Mouse (Mus musculus) midbrain, embryonic 16.5 days (tissue): ENCODE data around the gene Rpp25l. TPM values are rescaled to one million over a fixed set of nuclear protein-coding genes. Genes with fewer than 3 reads are reported as not detected.

Source experiments
- ATAC-seq: fragments of 200-750 bp; cut with Nextera tagmentation; 2 replicates; pipeline ENCODE4 v1.8.0; 2017; ENCODE audit warnings: moderate TSS enrichment
- H3K27ac ChIP-seq: fragments of 300-500 bp; sonication (generic); 2 replicates; pipeline ENCODE4 v1.5.1; 2014; ENCODE audit warnings: mild to moderate bottlenecking, low read length, mixed read lengths
- H3K27me3 ChIP-seq: fragments of 300-500 bp; sonication (generic); 2 replicates; pipeline ENCODE4 v1.6.1; 2014; ENCODE audit warnings: low read depth, low read length, mixed read lengths; ENCODE audit not compliant: control insufficient read depth, insufficient read depth
- H3K36me3 ChIP-seq: fragments of 300-500 bp; sonication (generic); 2 replicates; pipeline ENCODE4 v1.6.1; 2014; ENCODE audit warnings: mild to moderate bottlenecking, low read length, moderate library complexity, mixed read lengths; ENCODE audit not compliant: control insufficient read depth, insufficient read depth
- H3K4me1 ChIP-seq: fragments of 300-500 bp; sonication (generic); 2 replicates; pipeline ENCODE4 v1.6.1; 2014; ENCODE audit warnings: mild to moderate bottlenecking, low read length, mixed read lengths; ENCODE audit not compliant: control insufficient read depth, insufficient read depth
- H3K4me2 ChIP-seq: fragments of 300-500 bp; sonication (generic); 2 replicates; pipeline ENCODE4 v1.6.1; 2014; ENCODE audit warnings: mild to moderate bottlenecking, low read length, mixed read lengths
- H3K4me3 ChIP-seq: fragments of 300-500 bp; sonication (generic); 2 replicates; pipeline ENCODE4 v1.5.1; 2014; ENCODE audit warnings: low read depth, mild to moderate bottlenecking, low read length, moderate library complexity, mixed read lengths
- H3K9ac ChIP-seq: fragments of 300-500 bp; sonication (generic); 2 replicates; pipeline ENCODE4 v1.6.1; 2014; ENCODE audit warnings: low read depth, low read length, mixed read lengths
- H3K9me3 ChIP-seq: fragments of 300-500 bp; sonication (generic); replicated peaks from 2 replicates; pipeline ENCODE4 v1.6.1; 2014; ENCODE audit warnings: mild to moderate bottlenecking, low read length, mixed read lengths; ENCODE audit not compliant: control insufficient read depth, poor library complexity, severe bottlenecking
- WGBS: fragments of 180-500 bp; shearing (Covaris S2); extraction: QIAGEN DNeasy Blood & Tissue Kit; methylation state at CpG from one replicate; pipeline ENCODE4 v1.1.7; 2014; 5-methylcytosine and 5-hydroxymethylcytosine counted together
- polyA plus RNA-seq: library from polyadenylated mRNA; unstranded; fragments of >200 nt; fragmentation: Nextera tagmentation; extraction: Ambion mirVana; gene quantifications from 2 replicates; pipeline ENCODE4 v1.2.1, GENCODE M21; 2015

Gene Rpp25l
- polyA plus RNA-seq, 1 experiment from 2014 or later, result 52.4 TPM

DNA sequence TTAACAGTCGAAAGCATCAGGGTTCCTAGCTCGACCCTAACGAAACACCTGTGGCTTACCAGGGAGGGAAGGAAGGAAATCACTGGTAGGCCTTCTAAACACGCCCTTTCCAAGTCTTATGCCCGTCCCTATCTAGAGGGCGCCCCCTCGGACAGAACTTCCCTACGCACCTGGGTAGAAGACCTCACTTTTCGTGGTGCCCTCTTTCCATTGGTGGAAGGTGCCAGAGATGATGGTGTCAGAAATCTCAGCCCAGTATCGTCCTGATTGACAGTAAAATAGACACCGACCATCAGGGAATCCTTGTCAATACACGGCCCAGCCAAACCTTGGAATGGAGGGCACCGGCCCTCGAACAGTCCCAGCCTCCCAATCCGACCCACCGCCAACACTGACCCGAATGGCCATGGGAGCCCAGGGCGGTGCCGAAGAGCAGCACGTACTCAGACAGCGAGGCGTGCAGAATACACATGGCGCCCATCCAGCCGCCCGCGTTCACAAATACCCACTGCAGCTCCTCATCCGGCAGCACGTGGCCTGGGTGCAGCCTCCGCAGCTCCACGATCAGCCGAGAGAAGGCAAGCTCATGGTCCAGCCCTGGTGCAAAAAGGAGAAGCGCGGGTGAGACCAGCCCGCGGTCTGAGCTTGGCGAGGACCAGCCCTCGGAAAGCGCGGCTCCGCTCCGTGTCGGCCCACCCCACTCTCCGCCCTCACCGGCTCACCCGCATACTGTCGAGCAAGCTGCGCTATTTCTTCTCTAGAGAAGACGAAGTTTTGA is 27.2 kb upstream of the Rpp25l start:
- no peaks in the 10 kb centered on the region for H3K9me3 ChIP-seq
- no peaks in the 10 kb centered on the region for H3K27me3 ChIP-seq
- peak overlapping the region; percentile 89 for H3K4me3 ChIP-seq
- under 1% methylated on average over 48 of the region's 48 CpGs for WGBS
- H3K9ac ChIP-seq, result peak overlapping the region; percentile 89
- H3K27ac ChIP-seq, result peak overlapping the region; percentile 88
- peaks cover 16% of the 10 kb centered on the region for H3K4me1 ChIP-seq
- H3K4me2 ChIP-seq, result peak overlapping the region; percentile 71
- peak; percentile 82 for ATAC-seq
- H3K36me3 ChIP-seq, result peaks cover 3% of the 10 kb centered on the region; the same call in 1 of the 2 replicates

- Histone ChIP-seq H3K4me1 (peaks cover 16% of the 10 kb centered on the region), H3K27ac (no peak overlapping the region), H3K27me3 (no peaks in the 10 kb centered on the region), H3K4me3 (no peak overlapping the region), H3K9ac (0 out of 2 replicates have a peak overlapping the region, but pooled peaks have one; percentile 89), H3K9me3 (no peaks in the 10 kb centered on the region), H3K4me2 (peak overlapping the region; percentile 71), H3K36me3 (peaks cover 3% of the 10 kb centered on the region; the same call in 1 of the 2 replicates)
- no peak for ATAC-seq
- 97% methylated on average over 13 of the region's 13 CpGs for WGBS
Observed at GRCm38 (mm10) chr4:41739260-41739659, 25.9 kb upstream of the Rpp25l start.

- Histone ChIP-seq H3K9ac (no peak overlapping the region), H3K4me3 (no peak overlapping the region), H3K27ac (no peak overlapping the region), H3K27me3 (peaks cover 2% of the 10 kb centered on the region; the same call in 1 of the 2 replicates), H3K4me1 (peaks cover 16% of the 10 kb centered on the region), H3K36me3 (peaks cover 3% of the 10 kb centered on the region; the same call in 1 of the 2 replicates), H3K9me3 (no peaks in the 10 kb centered on the region), H3K4me2 (no peak overlapping the region)
- WGBS, result 74% methylated on average over 1 of the region's 1 CpGs
- ATAC-seq, result no peak
Observed at GRCm38 (mm10) chr4:41738256-41738603, 24.9 kb upstream of the Rpp25l start.

GRCm38 (mm10) chr4:41737602-41738255 is 24.4 kb upstream of the Rpp25l start:
- Histone ChIP-seq H3K9ac (no peak overlapping the region), H3K4me2 (no peak overlapping the region), H3K9me3 (no peaks in the 10 kb centered on the region), H3K36me3 (peaks cover 3% of the 10 kb centered on the region; the same call in 1 of the 2 replicates), H3K27ac (no peak overlapping the region), H3K4me1 (peaks cover 16% of the 10 kb centered on the region), H3K27me3 (peaks cover 7% of the 10 kb centered on the region), H3K4me3 (no peak overlapping the region)
- WGBS, result 45% methylated on average over 8 of the region's 8 CpGs
- 0 out of 2 replicates have a peak, but pooled peaks have one; percentile 16 for ATAC-seq

DNA sequence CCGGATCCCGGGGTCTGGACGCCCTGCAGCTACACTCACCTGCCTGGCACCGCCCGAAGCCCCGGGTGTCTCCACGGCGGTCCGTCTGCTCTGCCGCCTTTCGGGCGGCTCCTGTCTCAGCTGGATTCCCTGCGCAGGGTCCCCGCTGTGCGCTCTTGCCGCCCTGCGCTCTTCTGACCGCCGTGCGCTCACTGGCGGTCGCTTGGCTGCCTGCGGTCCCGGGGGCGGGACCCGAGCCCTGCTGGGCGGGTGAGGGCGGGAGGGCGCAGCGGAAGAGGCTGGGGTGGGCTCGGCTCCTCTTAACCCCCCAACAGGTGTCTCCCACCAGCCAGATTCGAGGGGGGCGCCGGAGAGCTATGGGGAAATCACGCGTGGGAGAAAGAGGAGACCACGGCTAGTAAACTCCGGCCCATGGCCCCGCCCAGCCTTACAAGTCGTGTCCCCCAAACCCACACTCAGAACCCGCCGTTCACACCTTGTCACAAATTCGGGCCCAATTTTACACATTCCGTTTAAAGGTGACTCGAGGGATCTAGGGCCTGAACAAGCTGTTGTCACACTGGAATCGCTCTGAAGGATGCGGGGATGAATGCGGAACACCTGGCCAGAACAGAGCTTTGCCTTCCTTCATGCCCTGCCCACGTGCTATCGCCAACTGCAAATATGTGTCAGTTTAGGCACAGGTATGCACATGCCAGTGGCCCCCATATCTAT is 17.9 kb upstream of the Rpp25l start, which contains the start of gene Arid3c:
TSS of gene Arid3c (minus strand) at position 91 of the 714 bp plus-strand sequence.
- 2% methylated on average over 48 of the region's 50 CpGs for WGBS
- H3K27me3 ChIP-seq, result peaks cover 61% of the 10 kb centered on the region

GRCm38 (mm10) chr4:41726826-41727621 is 13.7 kb upstream of the Rpp25l start:
- Histone ChIP-seq H3K27ac (no peak overlapping the region), H3K4me2 (no peak overlapping the region), H3K9me3 (no peaks in the 10 kb centered on the region), H3K4me3 (no peak overlapping the region), H3K27me3 (peaks cover 72% of the 10 kb centered on the region), H3K36me3 (no peaks in the 10 kb centered on the region), H3K9ac (no peak overlapping the region), H3K4me1 (peaks cover 15% of the 10 kb centered on the region)
- WGBS, result 14% methylated on average over 20 of the region's 20 CpGs
- ATAC-seq, result no peak

More for the DNA sequence above, 17.9 kb upstream of the Rpp25l start, which contains the start of gene Arid3c:
- Histone ChIP-seq H3K9ac (peak within 1 kb of the TSS; percentile 48), H3K4me1 (peaks cover 6% of the 10 kb centered on the region), H3K9me3 (no peaks in the 10 kb centered on the region), H3K4me3 (peak within 1 kb of the TSS; percentile 41), H3K36me3 (no peaks in the 10 kb centered on the region), H3K4me2 (peak within 1 kb of the TSS; percentile 69), H3K27ac (no peak within 1 kb of the TSS)
- peak; percentile 66; the same call in 1 of the 2 replicates for ATAC-seq

- H3K4me2 ChIP-seq, result peak within 1 kb of the TSS; percentile 93
- no peaks in the 10 kb centered on the region for H3K9me3 ChIP-seq
- H3K4me1 ChIP-seq, result peaks cover 15% of the 10 kb centered on the region
- peaks cover 13% of the 10 kb centered on the region for H3K36me3 ChIP-seq
- H3K4me3 ChIP-seq, result peak within 1 kb of the TSS; percentile 93
- H3K27me3 ChIP-seq, result peaks cover 40% of the 10 kb centered on the region
- H3K9ac ChIP-seq, result peak within 1 kb of the TSS; percentile 94
- WGBS, result under 1% methylated on average over 27 of the region's 27 CpGs
- peak; percentile 96 for ATAC-seq
- peak within 1 kb of the TSS; percentile 67; the same call in 1 of the 2 replicates for H3K27ac ChIP-seq
Observed at GRCm38 (mm10) chr4:41722918-41723351, 9.6 kb upstream of the Rpp25l start, which contains the start of gene Dctn3. Gene Dctn3, minus strand, starts transcription at chr4:41723170.

DNA sequence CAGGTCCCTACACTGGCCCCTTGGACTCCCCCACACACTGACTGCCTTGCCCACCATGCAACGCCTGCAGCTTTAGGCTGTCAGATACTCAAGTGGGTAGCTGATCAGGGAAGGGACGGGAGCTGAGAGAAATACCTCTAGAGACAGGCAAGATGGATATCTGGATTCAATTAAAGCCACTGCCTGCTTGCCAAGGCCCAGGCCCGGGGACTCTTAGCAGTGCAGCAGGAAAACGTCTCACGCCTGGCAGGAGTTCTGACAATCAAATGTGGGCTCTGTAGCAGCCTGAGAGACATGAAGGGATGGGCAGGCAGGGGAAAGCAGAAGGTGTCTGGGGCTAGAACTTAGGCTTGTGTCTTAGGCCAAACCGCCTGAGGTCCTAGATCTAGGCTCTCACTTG is 3.5 kb upstream of the Rpp25l start:
- H3K36me3 ChIP-seq, result peaks cover 20% of the 10 kb centered on the region
- H3K9me3 ChIP-seq, result no peaks in the 10 kb centered on the region
- WGBS, result 72% methylated on average over 6 of the region's 6 CpGs
- no peak for ATAC-seq
- H3K27me3 ChIP-seq, result no peaks in the 10 kb centered on the region
- H3K4me1 ChIP-seq, result peaks cover 29% of the 10 kb centered on the region
- no peak overlapping the region for H3K27ac ChIP-seq
- H3K4me2 ChIP-seq, result no peak overlapping the region
- H3K9ac ChIP-seq, result no peak overlapping the region
- H3K4me3 ChIP-seq, result no peak overlapping the region
